Mouse (Mus musculus): ENCODE results near the gene Rcan1. TPM values are rescaled to one million over a fixed set of nuclear protein-coding genes. Genes with fewer than 3 reads are reported as not detected.
A peak's percentile ranks its signal among the peaks of the same experiment; 100 is the strongest.

The Rcan1 gene
- polyA plus RNA-seq, 1 experiment = 16.9 TPM

GRCm38 (mm10) chr16:92353295-92353694 is 117.4 kb downstream of the Rcan1 start:
- DNase-seq (ENCODE audit: low read depth) = peak; percentile 42

GRCm38 (mm10) chr16:92348941-92349340 is 121.7 kb downstream of the Rcan1 start:
- no peak for DNase-seq (ENCODE audit: low read depth)

- DNase-seq (ENCODE audit: low read depth) = no peak
These were observed 124.3 kb downstream of the Rcan1 start for GRCm38 (mm10) chr16:92346297-92346916.

GRCm38 (mm10) chr16:92345177-92345576 is 125.5 kb downstream of the Rcan1 start:
- DNase-seq (ENCODE audit: low read depth) = no peak

Other genes with a start within 250 kb of the Rcan1 start
- gene Kcne2, start 178.5 kb downstream of the Rcan1 start, polyA plus RNA-seq (2012; rRNA removed) = not detected in 2 replicates
- gene Smim11, start 169.6 kb downstream of the Rcan1 start, polyA plus RNA-seq (2012; rRNA removed) = 14.4 and 20.0 TPM in 2 replicates
- 0.80 and 1.3 TPM in 2 replicates for gene Fam243, start 149.4 kb downstream of the Rcan1 start, polyA plus RNA-seq (2012; rRNA removed)
- 0.03 and 0.24 TPM in 2 replicates for gene Kcne1, start 111.4 kb downstream of the Rcan1 start, polyA plus RNA-seq (2012; rRNA removed)
- 3.2 and 4.6 TPM in 2 replicates for gene Clic6, start 14.9 kb upstream of the Rcan1 start, polyA plus RNA-seq (2012; rRNA removed)